ENCODE assay signal across 21 mouse cellular contexts in the genomic region with DNA sequence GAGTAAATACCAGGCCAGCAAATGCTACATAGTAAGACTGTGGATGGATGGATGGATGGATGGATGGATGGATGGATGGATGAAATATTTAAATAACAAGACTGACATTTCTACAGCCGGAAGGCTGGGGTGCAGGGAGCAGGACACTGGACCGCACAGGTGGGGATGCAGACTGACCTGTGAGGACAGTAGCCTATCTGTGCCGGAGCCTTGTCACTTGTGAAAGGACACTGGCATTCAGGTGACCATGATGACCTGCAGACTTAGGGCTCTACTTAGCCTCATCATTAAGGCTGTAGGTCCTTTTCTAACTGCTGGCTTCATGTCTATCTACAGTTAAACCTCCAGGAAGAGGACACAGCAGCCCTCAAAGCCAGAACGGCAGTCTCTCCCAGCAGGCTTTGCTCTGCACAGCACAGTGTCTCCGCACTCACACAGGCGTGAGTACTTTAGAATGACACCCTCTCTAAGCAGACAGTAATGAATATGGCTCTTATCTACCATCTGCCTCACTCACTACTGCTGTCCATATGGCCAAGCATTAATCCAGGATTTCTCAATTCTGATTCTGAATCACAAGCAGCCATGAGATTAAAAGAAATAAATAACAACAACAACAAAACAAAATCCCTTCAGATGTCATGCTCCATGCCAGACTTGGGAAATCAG. TPM values are rescaled to one million over a fixed set of nuclear protein-coding genes. Genes with fewer than 3 reads are reported as not detected.
DNase-seq lines count a peak whose midpoint lies in the region; ATAC-seq and TF ChIP-seq lines count a peak whose summit lies in the region.
"Had no signal": no experiment of that assay in that cellular context is flagged by ENCODE, and none has a peak within 500 bp of the region (broad histone marks: within the 10 kb centered on the region; RNA-seq: fewer than 3 reads in every experiment).

No protein-coding gene starts in this region.

- no peak overlapping the region for H3K4me3 ChIP-seq in midbrain, embryonic 15.5 days
- no peak overlapping the region for H3K4me3 ChIP-seq in midbrain, postnatal 0 days (ENCODE audit: low read depth, low read length)
- no peak overlapping the region for H3K4me3 ChIP-seq in forebrain, embryonic 15.5 days
- no peak overlapping the region for H3K4me3 ChIP-seq in lung, adult 2 months (replicated peaks; ENCODE audit: extremely low read depth, low read depth, low read length)
- H3K4me3 ChIP-seq: embryonic facial prominence, embryonic 13.5 days; heart, embryonic 15.5 days; limb, embryonic 12.5 days; liver, embryonic 13.5 days; neural tube, embryonic 13.5 days had no signal

- peak; percentile 68 for ATAC-seq in frontal cortex, adult (ENCODE audit: low TSS enrichment)
- 0 out of 2 replicates have a peak, but pooled peaks have one; percentile 60 for ATAC-seq in midbrain, embryonic 15.5 days (replicated peaks)
- ATAC-seq in midbrain, postnatal 0 days (ENCODE audit: low FRiP score), result no peak
- ATAC-seq in forebrain, embryonic 15.5 days (replicated peaks), result peak; percentile 88
- 0 out of 2 replicates have a peak, but pooled peaks have one; percentile 26 for ATAC-seq in megakaryocyte-erythroid progenitor cell, adult 5-6 weeks (replicated peaks; ENCODE audit: low FRiP score, low TSS enrichment, poor library complexity, severe bottlenecking)
- ATAC-seq: lung, postnatal 0 days; midbrain, embryonic 16.5 days had no signal

- no peaks in the 10 kb centered on the region for H3K36me3 ChIP-seq in midbrain, embryonic 15.5 days (replicated peaks)
- H3K36me3 ChIP-seq in midbrain, postnatal 0 days (ENCODE audit: insufficient read depth, low read length), result no peaks in the 10 kb centered on the region
- no peaks in the 10 kb centered on the region for H3K36me3 ChIP-seq in forebrain, embryonic 15.5 days
- H3K36me3 ChIP-seq: embryonic facial prominence, embryonic 13.5 days; heart, embryonic 15.5 days; limb, embryonic 12.5 days; liver, embryonic 13.5 days; neural tube, embryonic 13.5 days had no signal

- no peak overlapping the region for H3K4me2 ChIP-seq in midbrain, embryonic 15.5 days
- H3K4me2 ChIP-seq in midbrain, postnatal 0 days (ENCODE audit: low read depth, low read length, poor library complexity, severe bottlenecking), result no peak overlapping the region
- no peak overlapping the region for H3K4me2 ChIP-seq in forebrain, embryonic 15.5 days (replicated peaks)
- H3K4me2 ChIP-seq: embryonic facial prominence, embryonic 13.5 days; heart, embryonic 15.5 days; limb, embryonic 12.5 days; liver, embryonic 13.5 days; neural tube, embryonic 13.5 days had no signal

- no peak overlapping the region for H3K9ac ChIP-seq in midbrain, embryonic 15.5 days
- H3K9ac ChIP-seq in midbrain, postnatal 0 days (replicated peaks; ENCODE audit: low read length, poor library complexity, severe bottlenecking), result no peak overlapping the region
- H3K9ac ChIP-seq in forebrain, embryonic 15.5 days (replicated peaks), result no peak overlapping the region
- H3K9ac ChIP-seq: embryonic facial prominence, embryonic 13.5 days; heart, embryonic 15.5 days; limb, embryonic 12.5 days; liver, embryonic 13.5 days; neural tube, embryonic 13.5 days had no signal

- 79% methylated on average over 6 of the region's 6 CpGs for WGBS in midbrain, embryonic 15.5 days
- whole genome bisulfite sequencing in midbrain, postnatal 0 days, result 83% methylated on average over 6 of the region's 6 CpGs
- WGBS in forebrain, embryonic 15.5 days, result 76% methylated on average over 6 of the region's 6 CpGs
- WGBS in lung, adult 2 months, result 84% methylated on average over 6 of the region's 6 CpGs

- H3K27me3 ChIP-seq in midbrain, embryonic 15.5 days (replicated peaks), result no peaks in the 10 kb centered on the region
- H3K27me3 ChIP-seq in midbrain, postnatal 0 days (ENCODE audit: insufficient read depth, low read length), result no peaks in the 10 kb centered on the region
- H3K27me3 ChIP-seq in forebrain, embryonic 15.5 days, result no peaks in the 10 kb centered on the region
- H3K27me3 ChIP-seq: embryonic facial prominence, embryonic 13.5 days; heart, embryonic 15.5 days; limb, embryonic 12.5 days; liver, embryonic 13.5 days; neural tube, embryonic 13.5 days had no signal

- no peak for DNase-seq in frontal cortex, postnatal 36 days (ENCODE audit: low spot score in 2 of 2)
- DNase-seq in midbrain, postnatal 0 days (ENCODE audit: low spot score), result no peak
- no peak for DNase-seq in lung, adult 2 months
- DNase-seq in gastrocnemius, adult 18-20 months (ENCODE audit: low spot score), result no peak
- DNase-seq: adrenal gland, postnatal 25 days; cerebellum, adult 11 months; heart, adult 18-20 months; kidney, adult 2 months; kidney, postnatal 14 days; liver, embryonic 13.5 days; thymus, postnatal 36 days had no signal

- TF ChIP-seq CTCF in midbrain, postnatal 0 days (IDR thresholded peaks at IDR 0.05), result no peak
- no peak for TF ChIP-seq CTCF in lung, adult 2 months (IDR thresholded peaks at IDR 0.05; ENCODE audit: insufficient read depth, low read length)

- H3K4me1 ChIP-seq in midbrain, embryonic 15.5 days, result no peaks in the 10 kb centered on the region; the same call in 1 of the 2 replicates
- H3K4me1 ChIP-seq in midbrain, postnatal 0 days (ENCODE audit: insufficient read depth, low read length), result no peaks in the 10 kb centered on the region
- H3K4me1 ChIP-seq in forebrain, embryonic 15.5 days, result 0 out of 2 replicates have a peak, but pooled peaks cover 4% of the 10 kb centered on the region
- no peaks in the 10 kb centered on the region; the same call in 1 of the 2 replicates for H3K4me1 ChIP-seq in lung, adult 2 months (ENCODE audit: control insufficient read depth, insufficient read depth, low read length)
- H3K4me1 ChIP-seq: embryonic facial prominence, embryonic 13.5 days; limb, embryonic 12.5 days had no signal

- TF ChIP-seq POLR2A in lung, adult 2 months (IDR thresholded peaks at IDR 0.05; ENCODE audit: borderline replicate concordance, extremely low read depth, low read depth, low read length), result no peak

- H3K27ac ChIP-seq in midbrain, embryonic 15.5 days, result no peak overlapping the region
- H3K27ac ChIP-seq in midbrain, postnatal 0 days (ENCODE audit: low read depth, low read length), result no peak overlapping the region
- H3K27ac ChIP-seq in forebrain, embryonic 15.5 days (replicated peaks), result no peak overlapping the region
- H3K27ac ChIP-seq: embryonic facial prominence, embryonic 13.5 days; heart, embryonic 15.5 days; limb, embryonic 12.5 days; liver, embryonic 13.5 days; neural tube, embryonic 13.5 days had no signal

- H3K9me3 ChIP-seq in midbrain, embryonic 15.5 days, result no peaks in the 10 kb centered on the region
- H3K9me3 ChIP-seq in midbrain, postnatal 0 days (ENCODE audit: low read length), result no peaks in the 10 kb centered on the region
- no peaks in the 10 kb centered on the region for H3K9me3 ChIP-seq in forebrain, embryonic 15.5 days
- H3K9me3 ChIP-seq: embryonic facial prominence, embryonic 13.5 days; heart, embryonic 15.5 days; limb, embryonic 12.5 days; liver, embryonic 13.5 days; neural tube, embryonic 13.5 days had no signal

RNA-seq across cellular contexts. Expression of a gene that starts 21.9 kb away (rescaled TPM):
- 9.2 and 10.6 TPM in 2 replicates for polyA plus RNA-seq in midbrain, embryonic 15.5 days (2015; fragmentation: Nextera tagmentation; extraction: Ambion mirVana)
- 52.7 and 58.4 TPM in 2 replicates for total RNA-seq in midbrain, postnatal 0 days (2014; rRNA removed)
- polyA plus RNA-seq in midbrain, postnatal 0 days (2015; fragmentation: Nextera tagmentation; extraction: Ambion mirVana), result 6.8 and 8.0 TPM in 2 replicates
- 7.0 and 7.8 TPM in 2 replicates for polyA plus RNA-seq in forebrain, embryonic 15.5 days (2015; fragmentation: Nextera tagmentation; extraction: Ambion mirVana)
- total RNA-seq in megakaryocyte-erythroid progenitor cell, adult 5-6 weeks (2014; fragmentation: Nextera tagmentation), result 45.7 and 56.9 TPM in 2 replicates
- 25.5 and 36.6 TPM in 2 replicates for total RNA-seq in megakaryocyte-erythroid progenitor cell, adult 5-6 weeks (2017)
- polyA plus RNA-seq in lung, adult 2 months (2012; rRNA removed), result 10.1 and 14.7 TPM in 2 replicates
- total RNA-seq in gastrocnemius, adult 18-20 months (2021), result 10 to 100 TPM; 10.8 to 12.7 TPM
